Mouse (Mus musculus) cerebellum, adult 18-20 months (tissue): Measurements from ENCODE around the gene Pmp22.

Source experiments
- DNase-seq, 2 experiments: peaks; one replicate each; pipeline ENCODE4 v3.0.0; 2021

The Pmp22 gene

DNA sequence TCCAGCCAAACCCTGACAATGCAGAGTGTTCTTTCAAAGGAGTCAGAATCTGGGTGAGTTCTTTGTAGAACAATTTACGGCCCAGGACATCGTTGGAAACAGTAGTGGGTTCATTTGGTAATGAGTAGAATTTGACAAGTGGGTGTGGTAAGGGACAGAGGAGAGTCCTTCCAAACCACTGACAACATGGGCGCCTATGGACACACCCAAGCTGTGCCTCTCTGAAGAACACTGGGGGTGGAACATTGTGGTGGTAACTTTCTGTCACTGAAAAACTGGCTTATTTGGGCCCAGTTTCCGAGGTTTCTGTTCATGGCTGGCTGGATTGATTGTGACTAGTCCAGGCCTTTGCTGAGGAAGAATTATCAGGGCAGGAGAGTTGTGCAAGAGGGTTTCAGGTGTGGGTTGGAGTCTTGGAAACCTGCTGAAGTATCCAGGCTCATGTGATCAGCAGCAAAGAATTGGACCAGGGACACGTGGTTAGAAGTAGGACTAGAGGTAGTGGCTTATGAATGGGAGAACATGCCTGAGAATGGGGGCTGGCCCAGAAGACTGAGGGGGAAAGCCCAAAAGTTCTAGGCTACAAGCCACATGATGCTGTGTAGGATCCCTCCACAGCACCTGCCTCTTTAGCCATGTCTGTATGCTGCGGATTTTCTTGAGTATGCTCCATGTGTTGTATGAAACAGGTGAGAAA is 35.4 kb downstream of the Pmp22 start:
- no peak for DNase-seq

DNA sequence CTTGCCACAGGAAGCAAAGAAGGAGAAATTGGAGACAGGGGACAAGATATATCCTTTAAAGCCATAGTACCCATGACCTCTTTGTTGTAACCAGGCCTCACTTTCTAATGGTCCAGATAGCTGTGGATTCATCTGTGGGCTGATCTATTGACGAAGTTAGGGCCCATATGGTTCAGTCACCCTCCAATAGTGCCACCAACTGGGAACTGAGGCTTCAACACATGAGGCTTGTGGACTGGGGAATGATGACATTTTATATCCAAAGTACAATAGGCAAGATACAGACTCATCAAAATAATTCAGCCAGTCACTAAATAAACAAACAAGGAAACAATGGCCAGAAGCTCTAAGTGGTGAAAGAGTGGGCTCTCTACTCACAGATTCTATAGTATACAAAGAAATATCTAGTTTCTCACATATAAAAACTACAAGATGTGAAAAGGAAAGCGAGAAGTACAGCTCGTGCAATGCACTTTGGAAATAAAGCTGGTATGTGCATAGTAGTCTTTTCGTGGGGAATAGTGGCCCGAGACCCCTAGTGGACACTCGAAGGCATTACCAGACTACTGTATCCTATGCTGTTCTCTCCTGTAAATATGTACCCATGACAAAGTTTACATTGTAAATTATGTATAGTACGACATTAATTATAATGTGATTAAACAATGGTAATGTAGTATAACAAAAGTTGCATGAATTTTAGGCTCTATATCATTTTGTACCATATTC is 36.1 kb downstream of the Pmp22 start:
- peak; percentile 11 to 14 for DNase-seq

DNA sequence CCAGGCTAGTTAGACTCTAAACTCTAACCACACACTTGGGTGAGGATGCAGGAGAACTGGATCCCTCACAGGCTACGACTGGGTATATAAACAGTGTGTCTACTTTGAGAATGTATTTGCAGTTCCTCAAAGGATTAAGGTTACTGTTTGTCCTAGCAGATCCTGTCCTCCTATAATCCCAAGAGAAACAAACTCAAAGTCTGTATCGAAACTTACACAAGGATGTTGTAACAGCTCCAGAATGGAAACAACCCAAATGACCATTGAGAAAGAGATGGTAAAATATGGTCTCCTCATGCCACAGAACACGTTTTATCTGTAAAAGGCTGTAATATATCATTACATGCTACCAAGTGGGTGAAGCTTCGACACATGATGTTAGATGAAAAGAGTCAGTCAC is 39.0 kb downstream of the Pmp22 start:
- DNase-seq: no peak

DNA sequence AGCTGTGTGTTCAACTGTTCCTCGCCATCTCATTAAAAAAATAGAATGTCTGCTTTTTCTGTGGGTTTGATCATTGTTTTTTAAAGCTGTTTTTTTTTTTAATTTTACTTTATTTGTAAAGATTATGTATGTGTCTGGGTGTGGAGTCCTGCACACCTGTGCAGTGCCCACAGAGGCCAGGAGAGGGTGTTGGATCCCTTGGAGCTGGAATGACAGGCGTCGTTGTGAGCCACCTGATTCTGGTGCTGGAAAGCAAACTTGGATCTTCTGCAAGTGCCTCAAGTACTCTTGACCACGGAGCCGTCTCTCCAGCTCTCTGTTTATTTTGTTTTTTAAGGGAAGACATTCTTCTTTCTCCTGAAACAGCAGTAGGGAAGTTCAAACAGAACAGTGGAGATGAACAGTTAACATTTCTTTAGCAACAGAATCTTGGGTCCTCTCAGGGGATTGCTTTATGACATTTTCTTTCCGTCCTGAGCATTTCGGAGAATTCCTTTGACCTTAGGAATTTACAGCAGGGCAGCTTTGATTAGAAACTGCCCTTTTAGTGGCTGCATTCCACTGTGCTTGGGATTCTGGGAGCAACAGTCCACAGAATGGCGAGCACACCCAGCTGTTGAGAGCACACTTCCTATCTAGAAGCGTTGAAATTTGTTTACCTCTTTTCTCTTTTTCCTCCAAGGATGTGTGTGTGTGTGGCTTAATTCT is 39.9 kb downstream of the Pmp22 start:
- no peak for DNase-seq

DNA sequence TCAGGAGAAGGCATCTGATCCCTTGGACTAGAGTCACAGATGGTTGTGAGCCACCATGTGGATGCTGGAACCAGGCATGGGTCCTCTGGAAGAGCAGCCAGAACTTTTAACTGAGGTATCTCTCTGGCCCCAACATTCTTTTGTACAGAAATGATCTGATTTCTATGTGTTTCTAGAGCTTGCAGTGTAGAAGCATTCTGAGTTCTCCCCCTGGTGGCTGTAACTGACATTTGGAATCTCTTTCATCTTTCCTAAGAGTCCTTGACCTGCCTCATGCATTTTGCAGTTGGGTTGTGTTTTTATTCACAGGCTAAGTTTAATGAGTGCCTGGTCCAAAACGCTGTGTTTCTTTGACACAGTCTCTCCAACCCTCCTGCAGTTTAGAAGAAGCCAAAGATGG is 43.2 kb downstream of the Pmp22 start:
- peak; percentile 10 to 18 for DNase-seq

DNA sequence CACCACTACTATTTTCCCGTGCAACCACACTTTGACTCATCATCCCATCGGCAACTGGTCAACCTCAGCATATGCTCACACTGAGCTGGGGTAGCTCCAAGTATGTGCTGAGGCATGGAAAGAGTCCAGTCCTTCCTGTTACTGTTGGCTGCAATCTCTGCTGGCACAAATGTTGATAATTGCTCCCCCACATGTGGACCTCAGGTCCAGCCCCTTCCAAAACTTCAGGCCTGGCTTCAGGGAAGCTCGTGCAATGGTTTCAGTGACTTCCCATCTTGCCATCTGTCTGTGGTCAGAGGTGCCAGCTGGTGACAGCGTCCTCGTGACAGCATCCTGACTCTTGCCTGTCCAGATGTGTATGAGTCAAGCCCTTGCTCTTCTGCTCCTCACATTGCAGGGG is 44.8 kb downstream of the Pmp22 start:
- DNase-seq: peak; percentile 29 to 39

DNA sequence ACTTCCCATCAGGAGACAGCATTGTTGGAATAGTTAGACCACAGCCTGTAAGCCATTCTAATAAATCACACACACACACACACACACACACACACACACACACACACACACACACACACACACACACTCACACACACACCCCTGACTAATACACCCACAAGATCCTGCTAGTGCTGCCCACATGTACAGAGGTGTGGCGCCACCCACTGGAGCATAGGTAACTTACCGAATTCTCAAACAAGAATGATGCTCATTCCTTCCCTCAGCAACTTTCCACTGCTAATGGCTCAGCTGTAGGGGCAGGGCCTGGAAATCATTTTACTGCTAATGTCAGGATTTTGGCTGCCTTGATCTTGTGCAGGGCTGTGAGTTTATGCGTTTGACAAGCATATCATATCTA is 46.5 kb downstream of the Pmp22 start:
- no peak for DNase-seq

DNA sequence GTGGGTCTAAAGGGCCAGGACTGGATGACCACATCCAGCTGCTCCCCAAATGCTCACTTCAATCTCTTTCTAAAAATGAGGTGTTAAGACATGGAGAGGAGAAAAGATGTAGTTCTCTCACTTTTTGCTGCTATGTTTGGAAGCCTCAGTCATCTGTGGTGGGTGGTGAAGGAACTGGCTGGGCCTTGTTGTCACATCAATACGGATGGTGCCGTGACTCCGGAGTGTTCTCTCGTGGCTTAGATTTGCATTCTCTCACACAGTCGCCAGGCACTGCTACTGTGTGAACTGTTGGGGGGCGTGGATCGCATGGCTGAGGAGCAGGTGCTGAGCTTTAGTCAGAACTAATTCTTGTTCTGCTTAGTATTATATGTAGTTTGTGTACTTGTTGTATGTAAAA is 47.6 kb downstream of the Pmp22 start:
- no peak for DNase-seq

DNA sequence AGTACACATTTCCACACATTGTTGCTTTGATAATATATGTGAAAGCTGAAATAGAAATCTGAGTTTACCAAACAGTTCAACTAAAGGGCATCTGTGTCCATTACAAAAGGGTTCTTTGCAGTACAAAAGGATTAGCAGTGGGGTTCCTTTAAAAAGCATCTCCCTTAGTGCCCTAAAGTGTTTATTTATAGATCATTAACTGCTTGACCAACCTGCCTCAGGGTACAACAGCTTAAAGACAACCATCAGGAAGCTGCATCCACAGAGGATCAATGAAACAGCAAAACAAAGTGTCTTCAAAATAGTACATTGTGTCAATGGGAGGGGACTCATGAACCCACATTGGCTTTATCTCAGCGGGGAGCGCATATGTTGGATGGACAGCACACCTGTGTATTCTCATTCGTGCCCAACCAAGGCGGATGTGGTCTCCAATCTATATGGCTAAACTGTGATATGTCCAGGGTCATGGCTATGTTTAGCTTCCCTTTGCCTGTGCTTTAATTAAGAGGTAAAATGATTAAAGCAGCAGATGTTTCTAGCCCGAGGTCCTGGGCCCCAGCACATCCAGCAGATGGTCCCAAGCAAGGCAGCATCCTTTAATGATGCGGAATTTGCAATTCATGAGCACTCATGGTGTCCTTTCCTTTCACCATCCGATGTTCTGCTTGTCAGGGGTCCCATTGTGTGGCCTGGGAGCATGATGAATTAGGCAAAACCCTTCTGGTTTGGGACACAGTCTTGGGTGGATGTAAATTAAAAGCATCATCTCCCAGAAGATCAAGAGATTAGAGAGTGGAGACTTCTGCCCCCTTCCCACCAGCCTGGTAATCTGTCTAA is 51.7 kb downstream of the Pmp22 start:
- DNase-seq: no peak

DNA sequence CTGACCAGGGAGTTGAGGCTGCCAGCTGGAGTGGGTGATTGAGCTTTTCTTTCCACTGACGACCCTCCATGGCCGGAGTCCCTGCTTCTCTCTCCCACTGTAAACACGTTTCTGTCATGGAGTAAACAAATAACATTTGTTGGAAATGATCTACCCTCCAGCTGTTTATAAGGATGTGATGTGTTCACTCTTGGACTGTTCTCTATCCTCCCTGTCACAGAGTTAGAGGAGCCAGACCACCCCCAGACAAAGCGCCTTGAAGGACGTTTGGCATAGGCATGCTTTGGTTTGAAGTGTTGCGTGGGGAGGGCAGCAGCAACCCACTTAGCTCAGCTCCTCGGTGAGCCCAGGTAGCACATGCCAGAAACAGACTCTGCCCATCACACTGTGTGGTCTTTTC is 60.0 kb downstream of the Pmp22 start:
- DNase-seq: no peak

DNA sequence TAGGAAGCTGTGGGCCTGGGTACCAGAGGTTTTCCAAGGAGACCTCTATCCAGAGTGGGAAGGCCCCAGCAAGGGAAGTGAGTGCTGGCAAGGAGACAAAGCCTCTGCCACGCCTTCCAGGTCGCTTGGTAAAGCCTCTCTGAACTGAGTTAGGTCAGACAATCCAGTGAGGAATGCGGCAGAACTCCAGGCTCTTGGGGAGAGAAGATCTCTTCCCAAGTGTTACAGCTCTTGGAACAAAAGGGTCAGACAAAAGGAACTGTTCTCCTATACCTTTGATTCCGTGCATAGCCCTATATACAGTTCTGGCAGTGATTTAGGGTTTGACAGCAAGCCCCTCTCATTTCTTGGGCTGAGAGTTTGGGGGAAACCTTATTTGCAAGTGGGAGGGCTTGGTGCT is 69.3 kb downstream of the Pmp22 start:
- DNase-seq: no peak

DNA sequence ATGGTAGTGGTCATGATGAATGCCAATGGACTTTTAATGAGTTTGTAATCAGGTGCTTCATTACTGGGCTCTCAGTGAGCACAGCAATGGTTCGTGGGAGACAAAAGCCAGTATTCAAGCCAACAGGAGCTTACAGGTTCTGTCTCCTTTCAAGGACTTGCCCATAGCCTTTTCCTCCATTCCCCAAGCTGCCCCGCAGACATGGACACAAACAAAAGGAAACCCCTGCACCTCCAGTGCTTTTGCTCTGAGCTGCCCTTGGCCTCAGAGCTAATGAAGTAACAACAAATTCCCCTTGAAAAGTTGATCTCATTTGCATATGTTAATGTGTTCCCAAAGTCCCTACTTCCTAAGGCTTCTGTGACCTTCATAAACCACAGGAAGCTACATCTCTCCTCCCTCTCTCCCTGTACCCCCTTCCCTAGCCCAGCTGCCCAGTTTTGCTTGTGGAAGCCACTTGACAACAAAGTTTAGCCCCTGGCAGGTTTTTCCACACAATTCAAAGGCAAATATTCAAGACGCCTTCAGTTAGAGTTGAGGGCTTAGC is 73.3 kb downstream of the Pmp22 start:
- no peak for DNase-seq
